Mouse (Mus musculus): ENCODE data around the gene Aven. TPM values are rescaled to one million over a fixed set of nuclear protein-coding genes. Genes with fewer than 3 reads are reported as not detected.

Gene Aven
- polyA plus RNA-seq, 1 experiment: 10.8 TPM

GRCm38 (mm10) chr2:112483334-112483651 lies 9.5 kb upstream of the Aven start:
- H3K27ac ChIP-seq (ENCODE audit: insufficient read depth, low read length): no peak overlapping the region

DNA sequence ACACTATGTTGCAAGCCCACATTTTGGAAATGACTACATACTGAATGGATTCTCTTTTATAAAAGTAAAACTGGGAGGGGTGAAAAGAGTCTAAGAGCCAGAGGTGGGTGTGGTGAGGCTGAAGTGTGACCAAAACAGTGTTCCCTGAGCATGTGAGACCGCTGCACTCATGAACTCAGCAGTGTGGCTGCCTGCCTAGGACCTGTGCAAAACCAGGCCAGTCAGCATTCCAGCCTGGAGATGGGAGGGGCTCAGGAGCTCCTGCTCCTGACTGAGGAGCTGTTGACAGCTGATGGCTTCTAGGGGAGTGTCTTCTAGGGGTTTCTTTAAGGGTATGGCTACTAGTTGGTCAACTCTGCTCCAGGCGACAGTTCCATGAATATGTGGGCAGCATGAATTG lies 7.9 kb upstream of the Aven start:
- Histone ChIP-seq H3K4me3 (ENCODE audit: insufficient read depth, low read length) (no peak overlapping the region), H3K27ac (ENCODE audit: insufficient read depth, low read length) (no peak overlapping the region)
- TF ChIP-seq POLR2A (IDR thresholded peaks at IDR 0.05; ENCODE audit: extremely low read depth, insufficient read depth, low read length): no peak
- TF ChIP-seq CTCF (IDR thresholded peaks at IDR 0.05; ENCODE audit: extremely low read depth, insufficient read depth, low read length): no peak

More at GRCm38 (mm10) chr2:112483334-112483651, 9.5 kb upstream of the Aven start:
- H3K4me3 ChIP-seq (ENCODE audit: insufficient read depth, low read length): no peak overlapping the region
- TF ChIP-seq CTCF (IDR thresholded peaks at IDR 0.05; ENCODE audit: extremely low read depth, insufficient read depth, low read length): no peak
- TF ChIP-seq POLR2A (IDR thresholded peaks at IDR 0.05; ENCODE audit: extremely low read depth, insufficient read depth, low read length): no peak
- H3K4me1 ChIP-seq (ENCODE audit: control insufficient read depth, insufficient read depth, low read length): peaks cover 5% of the 10 kb centered on the region

DNA sequence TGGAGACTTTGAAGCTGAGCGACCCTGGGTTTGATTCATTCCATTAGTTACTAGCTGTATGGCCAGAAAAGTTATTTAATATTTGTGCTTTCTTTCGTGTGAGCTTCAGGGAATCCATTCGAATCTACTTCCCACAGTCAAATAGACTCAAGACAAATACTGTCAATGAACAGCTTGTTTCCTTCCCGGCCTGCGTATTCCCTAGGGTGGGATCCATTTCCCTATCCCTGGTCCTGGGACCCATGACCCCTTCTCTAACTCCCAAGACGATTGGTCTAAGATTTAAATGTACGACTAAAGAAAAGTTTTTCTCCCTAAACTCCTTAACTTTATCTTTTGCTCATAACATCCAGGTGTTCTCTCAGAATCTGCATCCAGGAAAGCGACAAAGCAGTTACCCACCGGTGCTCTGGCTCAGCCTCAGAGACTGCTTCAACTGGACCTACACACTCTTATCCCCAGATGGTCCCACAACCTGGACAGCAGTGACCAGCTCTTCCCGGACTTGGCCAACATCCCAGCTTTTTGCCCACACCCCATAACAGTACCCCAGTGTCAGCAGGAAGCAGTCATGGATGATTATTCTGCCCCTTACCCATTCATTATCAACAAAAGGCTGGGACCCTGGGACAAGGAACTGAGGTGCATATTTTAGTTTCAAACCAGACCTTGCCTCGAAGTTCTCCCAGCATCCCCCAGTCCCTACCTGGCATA lies 2.1 kb upstream of the Aven start:
- TF ChIP-seq CTCF (IDR thresholded peaks at IDR 0.05; ENCODE audit: extremely low read depth, insufficient read depth, low read length): no peak
- TF ChIP-seq POLR2A (IDR thresholded peaks at IDR 0.05; ENCODE audit: extremely low read depth, insufficient read depth, low read length): no peak
- H3K4me3 ChIP-seq (ENCODE audit: insufficient read depth, low read length): no peak overlapping the region

More for the DNA sequence above, 7.9 kb upstream of the Aven start:
- peaks cover 3% of the 10 kb centered on the region for H3K4me1 ChIP-seq (ENCODE audit: control insufficient read depth, insufficient read depth, low read length)

DNA sequence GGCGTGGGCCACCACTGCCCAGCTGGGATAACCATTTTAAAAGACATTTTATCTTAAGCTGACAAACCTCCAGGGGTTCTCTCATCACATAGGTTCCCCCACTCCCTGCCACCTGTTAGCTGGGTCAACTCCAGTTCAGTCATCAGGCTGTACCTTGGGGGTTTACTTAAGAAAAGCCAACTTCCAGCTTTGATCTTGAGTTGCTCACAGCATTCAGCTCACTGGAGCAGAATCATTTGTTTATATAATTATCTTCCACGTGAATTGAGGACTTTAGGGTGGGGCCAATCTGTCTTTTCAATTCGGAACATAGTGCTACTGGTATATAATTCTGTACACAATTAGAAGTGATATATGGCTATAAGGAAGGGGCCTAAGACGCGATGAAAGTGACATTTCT lies 1.1 kb upstream of the Aven start:
- Histone ChIP-seq H3K4me1 (ENCODE audit: control insufficient read depth, insufficient read depth, low read length) (no peaks in the 10 kb centered on the region), H3K4me3 (ENCODE audit: insufficient read depth, low read length) (no peak overlapping the region), H3K27ac (ENCODE audit: insufficient read depth, low read length) (no peak overlapping the region)
- TF ChIP-seq CTCF (IDR thresholded peaks at IDR 0.05; ENCODE audit: extremely low read depth, insufficient read depth, low read length): no peak
- TF ChIP-seq POLR2A (IDR thresholded peaks at IDR 0.05; ENCODE audit: extremely low read depth, insufficient read depth, low read length): no peak

More for the DNA sequence above, 2.1 kb upstream of the Aven start:
- Histone ChIP-seq H3K4me1 (ENCODE audit: control insufficient read depth, insufficient read depth, low read length) (no peaks in the 10 kb centered on the region), H3K27ac (ENCODE audit: insufficient read depth, low read length) (no peak overlapping the region)

- TF ChIP-seq CTCF (IDR thresholded peaks at IDR 0.05; ENCODE audit: extremely low read depth, insufficient read depth, low read length) (no peak), POLR2A (IDR thresholded peaks at IDR 0.05; ENCODE audit: extremely low read depth, insufficient read depth, low read length) (no peak)
- H3K27ac ChIP-seq (ENCODE audit: insufficient read depth, low read length): peak overlapping the region; percentile 97
- H3K4me1 ChIP-seq (ENCODE audit: control insufficient read depth, insufficient read depth, low read length): no peaks in the 10 kb centered on the region
- H3K4me3 ChIP-seq (ENCODE audit: insufficient read depth, low read length): peak overlapping the region; percentile 52
These were observed 321 bp upstream of the Aven start for GRCm38 (mm10) chr2:112492431-112492855.

DNA sequence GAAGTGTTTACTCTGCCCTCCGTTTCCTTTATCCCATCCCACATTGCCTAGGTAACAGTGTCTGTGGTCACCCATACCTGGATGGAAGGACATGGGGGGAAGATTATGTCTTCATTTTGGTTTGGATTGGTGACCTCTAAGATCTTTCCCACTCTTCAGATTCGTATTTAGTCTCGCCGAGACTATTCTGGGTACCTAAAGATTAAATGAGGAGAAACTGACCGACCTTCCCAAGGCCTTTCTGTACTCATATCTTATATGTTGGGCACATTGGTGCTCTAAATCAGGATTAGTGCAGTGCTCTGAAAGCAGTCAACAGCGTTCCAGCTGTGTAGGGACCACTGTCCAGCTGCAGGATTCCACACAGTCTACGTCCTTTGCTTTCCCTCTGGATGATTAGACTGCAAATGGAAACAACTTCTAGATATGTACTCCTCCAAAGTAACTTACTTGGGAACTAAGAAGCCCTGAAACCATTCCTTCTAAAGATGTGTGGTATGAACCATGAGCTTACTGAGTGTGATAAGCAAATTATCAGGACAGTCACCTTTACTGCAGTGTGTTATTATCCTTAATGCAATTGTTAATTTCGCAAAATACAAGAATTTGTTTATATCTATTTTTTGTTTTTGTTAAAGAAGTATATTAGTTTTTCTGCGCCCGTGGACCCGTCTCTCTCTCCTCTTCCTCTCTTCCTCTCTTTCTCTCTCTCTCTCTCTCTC lies 936 bp downstream of the Aven start:
- peak overlapping the region; percentile 52 for H3K4me3 ChIP-seq (ENCODE audit: insufficient read depth, low read length)
- peak overlapping the region; percentile 85 for H3K27ac ChIP-seq (ENCODE audit: insufficient read depth, low read length)
- TF ChIP-seq CTCF (IDR thresholded peaks at IDR 0.05; ENCODE audit: extremely low read depth, insufficient read depth, low read length) (no peak), POLR2A (IDR thresholded peaks at IDR 0.05; ENCODE audit: extremely low read depth, insufficient read depth, low read length) (no peak)
- H3K4me1 ChIP-seq (ENCODE audit: control insufficient read depth, insufficient read depth, low read length): no peaks in the 10 kb centered on the region

DNA sequence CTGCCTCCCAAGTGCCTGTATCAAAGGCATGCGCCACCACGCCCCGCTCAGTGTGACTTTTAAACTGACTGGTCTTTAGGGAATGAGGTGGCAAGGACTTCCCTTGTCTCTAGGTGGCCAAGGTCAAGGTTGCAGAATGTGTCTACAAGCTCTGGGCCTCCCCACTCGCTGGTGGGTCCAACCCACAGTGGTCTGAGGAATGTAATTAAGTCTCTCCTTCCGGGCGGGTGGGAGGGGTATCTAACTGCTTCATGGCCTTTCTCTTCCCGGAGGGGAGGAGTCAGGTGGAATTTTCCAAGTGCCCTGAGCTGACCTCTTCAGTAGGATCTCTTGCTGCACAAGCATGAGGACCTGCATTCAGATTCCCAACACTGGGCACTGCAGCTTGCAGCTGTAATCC lies 5.1 kb downstream of the Aven start:
- H3K4me1 ChIP-seq (ENCODE audit: control insufficient read depth, insufficient read depth, low read length): no peaks in the 10 kb centered on the region
- H3K27ac ChIP-seq (ENCODE audit: insufficient read depth, low read length): no peak overlapping the region
- TF ChIP-seq POLR2A (IDR thresholded peaks at IDR 0.05; ENCODE audit: extremely low read depth, insufficient read depth, low read length) (no peak), CTCF (IDR thresholded peaks at IDR 0.05; ENCODE audit: extremely low read depth, insufficient read depth, low read length) (no peak)

DNA sequence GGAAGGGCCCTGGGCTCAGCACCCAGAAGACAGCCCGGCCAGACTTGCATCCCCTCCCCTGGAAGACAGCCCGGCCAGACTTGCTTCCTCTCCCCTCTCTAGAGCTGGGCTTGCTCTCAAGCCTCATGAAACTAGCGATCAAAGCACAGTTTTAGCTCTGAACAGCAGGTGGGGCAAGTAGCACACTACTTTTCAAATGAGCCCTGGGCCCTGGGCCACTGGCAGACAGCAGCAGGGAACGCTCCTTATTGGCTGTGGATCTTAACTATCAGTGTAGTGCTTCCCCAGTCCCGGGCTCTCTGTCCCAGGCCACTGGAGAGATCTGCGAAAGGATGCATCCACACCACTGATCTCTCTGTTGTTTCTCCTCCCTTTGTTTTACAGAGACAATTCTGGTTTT lies 8.4 kb downstream of the Aven start:
- no peak overlapping the region for H3K27ac ChIP-seq (ENCODE audit: insufficient read depth, low read length)
- TF ChIP-seq CTCF (IDR thresholded peaks at IDR 0.05; ENCODE audit: extremely low read depth, insufficient read depth, low read length) (peak; percentile 81), POLR2A (IDR thresholded peaks at IDR 0.05; ENCODE audit: extremely low read depth, insufficient read depth, low read length) (no peak)
- H3K4me1 ChIP-seq (ENCODE audit: control insufficient read depth, insufficient read depth, low read length): no peaks in the 10 kb centered on the region
- no peak overlapping the region for H3K4me3 ChIP-seq (ENCODE audit: insufficient read depth, low read length)

More for the DNA sequence above, 5.1 kb downstream of the Aven start:
- no peak overlapping the region for H3K4me3 ChIP-seq (ENCODE audit: insufficient read depth, low read length)

GRCm38 (mm10) chr2:112503978-112504377 lies 11.2 kb downstream of the Aven start:
- H3K4me1 ChIP-seq (ENCODE audit: control insufficient read depth, insufficient read depth, low read length): no peaks in the 10 kb centered on the region
- no peak overlapping the region for H3K27ac ChIP-seq (ENCODE audit: insufficient read depth, low read length)
- H3K4me3 ChIP-seq (ENCODE audit: insufficient read depth, low read length): no peak overlapping the region
- TF ChIP-seq POLR2A (IDR thresholded peaks at IDR 0.05; ENCODE audit: extremely low read depth, insufficient read depth, low read length) (no peak), CTCF (IDR thresholded peaks at IDR 0.05; ENCODE audit: extremely low read depth, insufficient read depth, low read length) (no peak)
